Mouse (Mus musculus) embryo, embryonic 10 days (tissue): ENCODE measurements around the gene Sema6b.
A peak's percentile ranks its signal among the peaks of the same experiment; 100 is the strongest.
"Not testable (repeated sequence)": the region's sequence is repeated elsewhere in the genome, so short reads cannot be mapped to it uniquely, and the experiment has no call there.

ENCODE experiments used
- DNase-seq: peaks from one replicate; pipeline ENCODE4 v3.0.0-alpha.2; 2015; ENCODE audit warnings: low spot score

The Sema6b gene

DNA sequence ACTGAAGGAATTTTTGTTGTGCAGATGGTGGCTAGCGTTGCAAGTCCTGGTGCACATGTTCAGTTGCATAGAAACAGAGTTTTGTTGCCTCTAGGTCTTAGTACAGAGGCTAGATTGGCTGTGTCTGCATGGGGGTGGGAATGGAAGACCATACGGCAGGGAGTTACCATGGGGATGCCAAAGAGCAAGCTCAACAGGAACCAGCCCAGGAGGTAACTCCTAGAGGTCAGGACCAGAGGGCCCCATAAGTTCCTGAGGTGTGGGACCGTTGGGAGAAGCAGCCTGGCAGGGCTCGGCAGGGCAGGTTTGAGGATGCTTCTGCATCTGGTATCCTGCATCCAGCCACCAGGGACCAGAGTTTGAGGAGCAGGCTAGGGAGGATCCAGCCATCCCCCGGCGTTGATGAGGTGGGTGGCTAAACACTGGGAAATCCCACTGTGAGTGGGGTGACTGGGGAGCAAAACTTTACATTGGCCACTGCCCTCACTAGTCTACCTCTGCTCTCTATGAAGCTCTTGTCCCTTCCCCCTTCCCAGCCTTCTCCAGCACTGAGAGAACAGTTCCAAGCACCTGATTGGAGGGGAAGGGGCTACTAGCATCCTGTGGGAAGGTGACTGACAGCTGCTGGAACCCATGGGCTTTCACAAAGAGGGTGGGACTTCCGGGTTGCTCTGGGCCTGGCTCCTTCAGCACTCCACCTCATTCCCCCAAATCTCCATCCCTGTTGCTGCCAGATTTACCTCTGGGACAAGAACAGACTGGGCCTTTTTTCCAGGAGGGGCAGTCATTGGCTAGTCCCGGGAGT, 59.2 kb downstream of the Sema6b start:
- DNase-seq: peak; percentile 93

DNA sequence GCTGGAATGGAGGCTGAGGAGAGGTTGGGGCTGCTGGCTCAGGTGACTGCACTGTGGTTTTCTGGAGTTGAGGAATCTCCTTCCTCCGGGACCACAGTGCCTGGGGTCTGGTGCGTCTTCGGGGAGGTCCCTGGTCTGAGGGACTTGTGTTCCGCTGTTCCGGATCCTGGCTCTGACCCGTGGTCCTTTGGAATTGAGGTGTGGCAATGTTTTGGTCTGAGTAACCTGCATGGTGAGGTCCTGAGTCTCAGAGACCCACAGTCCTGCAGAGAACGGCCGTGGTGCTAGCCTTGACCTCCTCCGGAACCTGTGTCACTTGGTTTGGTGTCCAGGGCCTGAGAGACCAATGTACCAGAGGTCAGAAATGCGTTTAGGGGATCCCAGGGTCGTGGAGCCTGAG, 60.2 kb downstream of the Sema6b start:
- peak; percentile 23 for DNase-seq

DNA sequence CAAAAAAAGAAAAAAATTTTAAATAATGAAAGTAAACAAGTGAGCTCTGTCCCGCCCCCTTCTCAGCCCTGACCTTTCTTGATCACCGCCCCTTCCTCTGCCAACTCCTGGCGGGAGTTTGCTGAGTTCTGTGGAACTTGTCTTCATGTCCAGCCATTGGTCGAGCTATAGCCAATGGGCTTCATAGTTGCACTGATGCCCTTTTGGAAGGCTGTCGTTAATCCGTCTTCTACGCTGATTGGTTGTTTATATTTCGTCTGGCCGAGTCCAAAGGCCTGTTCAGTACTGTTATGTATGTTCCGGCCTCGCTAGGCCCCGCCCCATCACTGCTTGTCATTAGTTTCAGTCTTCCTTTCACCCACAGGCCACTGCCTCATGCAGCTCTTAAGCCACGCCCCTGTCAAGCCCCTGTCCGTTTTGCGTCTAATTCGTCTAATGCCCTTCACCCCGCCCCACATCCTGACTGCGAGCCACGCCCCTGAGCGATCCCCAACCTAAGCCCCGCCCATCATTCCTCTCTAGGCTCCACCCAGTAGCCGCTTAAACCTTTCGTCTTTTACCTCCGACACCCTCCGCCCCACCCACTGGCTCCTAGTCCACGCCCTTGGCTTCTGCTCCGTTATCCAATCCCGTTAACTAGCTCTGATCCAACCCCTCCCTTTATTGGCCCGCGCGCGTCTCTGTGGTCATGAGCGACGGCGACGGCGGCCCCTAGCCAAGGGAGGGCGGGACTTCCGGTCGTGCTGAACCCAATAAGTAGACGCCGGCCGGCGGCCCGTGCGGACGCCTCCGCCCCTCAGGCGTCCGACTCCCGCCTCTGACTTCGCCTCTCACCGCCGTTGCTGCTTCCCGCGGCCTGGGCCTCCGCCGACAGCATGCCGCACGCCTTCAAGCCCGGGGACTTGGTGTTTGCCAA, 61.0 kb downstream of the Sema6b start, which contains the start of gene Hdgfl2:
Gene Hdgfl2, plus strand, starts transcription at position 755 of the 916 bp plus-strand sequence.
- DNase-seq: peak; percentile 99

DNA sequence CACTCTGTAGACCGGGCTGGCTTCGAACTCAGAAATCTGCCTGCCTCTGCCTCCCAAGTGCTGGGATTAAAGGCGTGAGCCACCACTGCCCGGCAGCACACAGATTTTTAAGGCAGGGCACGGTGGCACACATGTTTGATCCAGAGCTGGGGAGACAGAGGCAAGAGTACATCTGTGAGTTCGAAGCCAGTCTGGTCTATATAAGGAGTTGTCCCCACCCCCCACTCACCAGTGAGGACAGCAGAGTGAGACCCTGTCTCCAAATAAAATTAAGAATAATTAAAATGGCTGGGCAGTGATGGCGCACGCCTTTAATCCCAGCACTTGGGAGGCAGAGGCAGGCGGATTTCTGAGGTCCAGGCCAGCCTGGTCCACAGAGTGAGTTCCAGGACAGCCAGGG, 61.8 kb downstream of the Sema6b start:
- DNase-seq: not testable (repeated sequence)

DNA sequence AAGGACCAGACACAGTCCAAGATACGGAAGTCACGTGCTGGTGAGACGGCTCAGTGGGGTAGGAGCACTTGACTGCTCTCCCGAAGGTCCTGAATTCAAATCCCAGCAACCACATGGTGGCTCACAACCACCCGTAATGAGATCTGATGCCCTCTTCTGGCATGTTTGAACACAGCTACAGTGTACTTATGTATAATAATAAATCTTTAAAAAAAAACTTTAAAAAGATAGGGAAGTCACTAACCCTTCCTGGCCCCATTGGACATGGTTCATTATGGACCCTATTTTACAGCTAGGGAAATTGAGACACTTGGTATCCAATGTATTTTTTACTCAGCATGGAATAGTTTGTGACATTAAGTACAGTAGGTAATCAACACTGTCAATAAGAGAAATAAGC, 62.6 kb downstream of the Sema6b start:
- no peak for DNase-seq

DNA sequence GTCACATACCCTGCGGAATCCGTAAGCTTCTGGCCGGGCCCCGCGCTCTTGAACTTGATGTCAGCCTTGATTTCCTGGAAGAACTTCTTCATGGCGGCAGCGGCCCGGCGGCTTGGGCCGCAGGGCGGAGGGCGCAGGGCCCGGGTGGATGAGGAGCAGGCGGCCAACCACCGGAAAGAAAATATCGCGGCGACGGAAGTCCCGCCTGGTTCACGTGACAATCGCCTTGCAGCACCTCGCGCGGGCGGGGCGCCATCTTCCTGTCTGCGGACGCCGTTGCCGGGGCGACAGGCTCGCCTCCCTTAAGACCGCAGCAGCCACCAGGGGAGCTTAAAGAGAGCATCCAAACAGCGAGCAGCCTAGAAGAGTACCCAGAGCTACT, 65.3 kb downstream of the Sema6b start, which contains the start of gene Ubxn6:
Gene Ubxn6, minus strand, starts transcription at position 202 of the 382 bp plus-strand sequence.
- DNase-seq: peak; percentile 99

DNA sequence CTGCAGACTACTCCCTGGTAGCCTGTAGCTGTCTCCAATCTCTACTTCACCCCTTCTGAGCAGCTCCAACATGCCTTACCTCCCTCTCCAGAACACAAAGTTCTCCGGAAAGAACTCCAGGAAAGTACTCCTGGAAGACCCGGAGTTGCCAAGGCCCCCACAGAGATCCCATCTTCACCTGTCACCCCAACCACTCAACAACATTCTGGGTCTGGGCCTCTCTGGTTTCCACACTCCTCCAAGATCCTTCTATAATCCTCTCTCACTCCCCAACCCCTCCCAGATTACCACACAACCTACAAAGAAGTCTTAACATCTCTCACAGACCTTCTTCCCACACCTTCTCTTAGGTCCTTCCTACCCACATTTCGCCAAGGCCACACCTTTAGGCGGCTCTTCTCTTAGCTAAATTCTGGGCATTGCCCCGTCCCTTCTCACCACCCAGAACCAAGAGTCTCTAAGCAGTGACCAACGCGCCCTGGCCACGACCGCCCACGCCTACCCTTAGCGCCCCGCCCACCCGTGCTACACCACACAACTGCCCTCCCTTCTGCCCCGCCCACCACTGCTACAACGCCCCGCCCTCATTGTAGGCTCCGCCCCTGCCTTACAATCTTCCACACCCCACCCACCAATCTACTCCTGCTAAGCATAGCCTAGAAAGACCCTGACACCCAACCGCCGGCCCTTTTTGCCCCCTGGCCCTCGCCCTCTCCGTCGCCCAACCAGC, 65.9 kb downstream of the Sema6b start:
- DNase-seq: peak; percentile 93
